Mouse (Mus musculus): ENCODE measurements around the gene Scfd2. TPM values are rescaled to one million over a fixed set of nuclear protein-coding genes. Genes with fewer than 3 reads are reported as not detected.

The Scfd2 gene
- polyA plus RNA-seq, 1 experiment = 3.1 TPM

- H3K27ac ChIP-seq (ENCODE audit: control insufficient read depth, insufficient read depth, low read depth, low read length, poor library complexity) = no peak overlapping the region
- no peaks in the 10 kb centered on the region for H3K4me1 ChIP-seq (ENCODE audit: control insufficient read depth, insufficient read depth, low read length)
- H3K4me3 ChIP-seq (replicated peaks; ENCODE audit: control insufficient read depth, low read depth, low read length) = no peak overlapping the region
- WGBS = 73% methylated on average over 3 of the region's 3 CpGs
- TF ChIP-seq CTCF (IDR thresholded peaks at IDR 0.05; ENCODE audit: control insufficient read depth, insufficient read depth, low read length) (no peak), POLR2A (IDR thresholded peaks at IDR 0.05; ENCODE audit: borderline replicate concordance, control insufficient read depth, low read depth, low read length) (no peak)
Measured at GRCm38 (mm10) chr5:74246971-74247370, 284.6 kb downstream of the Scfd2 start.

GRCm38 (mm10) chr5:74246453-74246852 is 285.1 kb downstream of the Scfd2 start:
- WGBS = 85% methylated on average over 4 of the region's 4 CpGs
- H3K4me1 ChIP-seq (ENCODE audit: control insufficient read depth, insufficient read depth, low read length) = no peaks in the 10 kb centered on the region
- TF ChIP-seq CTCF (IDR thresholded peaks at IDR 0.05; ENCODE audit: control insufficient read depth, insufficient read depth, low read length) = no peak
- no peak overlapping the region for H3K27ac ChIP-seq (ENCODE audit: control insufficient read depth, insufficient read depth, low read depth, low read length, poor library complexity)
- no peak overlapping the region for H3K4me3 ChIP-seq (replicated peaks; ENCODE audit: control insufficient read depth, low read depth, low read length)

GRCm38 (mm10) chr5:74245641-74246145 is 285.9 kb downstream of the Scfd2 start:
- TF ChIP-seq POLR2A (IDR thresholded peaks at IDR 0.05; ENCODE audit: borderline replicate concordance, control insufficient read depth, low read depth, low read length) (no peak), CTCF (IDR thresholded peaks at IDR 0.05; ENCODE audit: control insufficient read depth, insufficient read depth, low read length) (no peak)
- H3K4me3 ChIP-seq (replicated peaks; ENCODE audit: control insufficient read depth, low read depth, low read length) = no peak overlapping the region
- no peaks in the 10 kb centered on the region for H3K4me1 ChIP-seq (ENCODE audit: control insufficient read depth, insufficient read depth, low read length)
- 82% methylated on average over 8 of the region's 8 CpGs for WGBS
- H3K27ac ChIP-seq (ENCODE audit: control insufficient read depth, insufficient read depth, low read depth, low read length, poor library complexity) = no peak overlapping the region

- Histone ChIP-seq H3K4me1 (ENCODE audit: control insufficient read depth, insufficient read depth, low read length) (no peaks in the 10 kb centered on the region), H3K4me3 (replicated peaks; ENCODE audit: control insufficient read depth, low read depth, low read length) (no peak overlapping the region), H3K27ac (ENCODE audit: control insufficient read depth, insufficient read depth, low read depth, low read length, poor library complexity) (no peak overlapping the region)
- no peak for TF ChIP-seq CTCF (IDR thresholded peaks at IDR 0.05; ENCODE audit: control insufficient read depth, insufficient read depth, low read length)
- TF ChIP-seq POLR2A (IDR thresholded peaks at IDR 0.05; ENCODE audit: borderline replicate concordance, control insufficient read depth, low read depth, low read length) = no peak
- WGBS = 86% methylated on average over 14 of the region's 14 CpGs
Measured at GRCm38 (mm10) chr5:74244406-74245019, 287.0 kb downstream of the Scfd2 start.

GRCm38 (mm10) chr5:74242654-74243053 is 288.9 kb downstream of the Scfd2 start:
- H3K4me1 ChIP-seq (ENCODE audit: control insufficient read depth, insufficient read depth, low read length) = no peaks in the 10 kb centered on the region; the same call in 1 of the 2 replicates
- no peak overlapping the region for H3K27ac ChIP-seq (ENCODE audit: control insufficient read depth, insufficient read depth, low read depth, low read length, poor library complexity)
- 82% methylated on average over 3 of the region's 3 CpGs for WGBS
- no peak for TF ChIP-seq POLR2A (IDR thresholded peaks at IDR 0.05; ENCODE audit: borderline replicate concordance, control insufficient read depth, low read depth, low read length)
- TF ChIP-seq CTCF (IDR thresholded peaks at IDR 0.05; ENCODE audit: control insufficient read depth, insufficient read depth, low read length) = no peak
- no peak overlapping the region for H3K4me3 ChIP-seq (replicated peaks; ENCODE audit: control insufficient read depth, low read depth, low read length)

GRCm38 (mm10) chr5:74240926-74241680 is 290.5 kb downstream of the Scfd2 start:
- no peak for TF ChIP-seq POLR2A (IDR thresholded peaks at IDR 0.05; ENCODE audit: borderline replicate concordance, control insufficient read depth, low read depth, low read length)
- TF ChIP-seq CTCF (IDR thresholded peaks at IDR 0.05; ENCODE audit: control insufficient read depth, insufficient read depth, low read length) = no peak
- no peaks in the 10 kb centered on the region; the same call in 1 of the 2 replicates for H3K4me1 ChIP-seq (ENCODE audit: control insufficient read depth, insufficient read depth, low read length)
- WGBS = 86% methylated on average over 13 of the region's 13 CpGs
- no peak overlapping the region for H3K4me3 ChIP-seq (replicated peaks; ENCODE audit: control insufficient read depth, low read depth, low read length)
- H3K27ac ChIP-seq (ENCODE audit: control insufficient read depth, insufficient read depth, low read depth, low read length, poor library complexity) = no peak overlapping the region

- TF ChIP-seq POLR2A (IDR thresholded peaks at IDR 0.05; ENCODE audit: borderline replicate concordance, control insufficient read depth, low read depth, low read length) (no peak), CTCF (IDR thresholded peaks at IDR 0.05; ENCODE audit: control insufficient read depth, insufficient read depth, low read length) (no peak)
- no peaks in the 10 kb centered on the region; the same call in 1 of the 2 replicates for H3K4me1 ChIP-seq (ENCODE audit: control insufficient read depth, insufficient read depth, low read length)
- 85% methylated on average over 8 of the region's 8 CpGs for WGBS
Measured at GRCm38 (mm10) chr5:74240298-74240697, 291.3 kb downstream of the Scfd2 start.

GRCm38 (mm10) chr5:74239369-74239768 is 292.2 kb downstream of the Scfd2 start:
- Histone ChIP-seq H3K4me1 (ENCODE audit: control insufficient read depth, insufficient read depth, low read length) (no peaks in the 10 kb centered on the region; the same call in 1 of the 2 replicates), H3K27ac (ENCODE audit: control insufficient read depth, insufficient read depth, low read depth, low read length, poor library complexity) (no peak overlapping the region), H3K4me3 (replicated peaks; ENCODE audit: control insufficient read depth, low read depth, low read length) (no peak overlapping the region)
- TF ChIP-seq POLR2A (IDR thresholded peaks at IDR 0.05; ENCODE audit: borderline replicate concordance, control insufficient read depth, low read depth, low read length) (no peak), CTCF (IDR thresholded peaks at IDR 0.05; ENCODE audit: control insufficient read depth, insufficient read depth, low read length) (no peak)
- WGBS = 60% methylated on average over 1 of the region's 1 CpGs

More at GRCm38 (mm10) chr5:74240298-74240697, 291.3 kb downstream of the Scfd2 start:
- Histone ChIP-seq H3K4me3 (replicated peaks; ENCODE audit: control insufficient read depth, low read depth, low read length) (no peak overlapping the region), H3K27ac (ENCODE audit: control insufficient read depth, insufficient read depth, low read depth, low read length, poor library complexity) (no peak overlapping the region)

Data from bone marrow, adult 2 months (tissue).